Mouse (Mus musculus): ENCODE results near the gene Ephb1. TPM values are rescaled to one million over a fixed set of nuclear protein-coding genes. Genes with fewer than 3 reads are reported as not detected.

The Ephb1 gene
- polyA plus RNA-seq, 1 experiment from 2014 or later: 6.6 TPM

DNA sequence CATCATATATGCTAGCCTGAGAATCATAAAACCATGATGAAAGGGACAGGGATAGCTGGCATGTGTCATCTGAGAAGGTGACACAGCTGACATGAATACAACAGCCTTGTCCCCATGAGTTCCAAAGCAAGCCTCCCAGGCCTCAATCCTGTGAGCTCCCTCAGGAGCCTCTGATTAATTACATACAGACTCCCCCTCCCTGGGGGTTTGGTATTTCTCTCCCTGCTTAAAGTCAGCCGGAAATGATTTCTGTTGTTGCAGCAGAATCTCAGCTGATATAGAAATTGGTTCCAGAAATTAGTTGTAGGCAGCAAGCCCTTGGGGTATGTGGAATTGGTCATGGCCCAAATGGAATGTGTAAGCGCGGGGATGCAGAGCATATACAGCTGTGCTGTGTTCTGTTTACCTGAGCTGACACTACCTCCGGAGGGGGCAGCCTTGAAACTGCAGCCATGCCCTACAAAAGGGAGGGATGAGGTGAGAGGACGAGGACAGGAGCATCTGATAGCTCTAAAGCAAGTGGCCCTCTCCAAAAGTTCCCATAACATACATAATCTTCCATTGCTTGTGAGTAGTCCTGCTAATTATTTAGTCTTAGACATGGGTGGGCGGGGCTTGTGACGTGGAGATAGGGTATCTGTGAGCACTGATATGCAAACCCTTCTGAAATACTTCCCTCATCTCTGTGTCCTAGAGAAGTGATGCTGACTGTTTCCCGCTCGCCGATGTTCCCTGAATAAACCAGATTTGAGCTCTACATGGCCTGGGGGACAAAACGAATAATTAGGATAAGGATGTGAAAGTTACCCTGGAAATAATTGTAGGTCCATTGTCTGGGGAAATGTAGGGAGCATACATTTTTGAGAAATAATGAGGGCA, 477.1 kb downstream of the Ephb1 start:
- no peaks in the 10 kb centered on the region for H3K27me3 ChIP-seq (replicated peaks)
- H3K36me3 ChIP-seq: no peaks in the 10 kb centered on the region
- H3K9me3 ChIP-seq: no peaks in the 10 kb centered on the region
- H3K4me1 ChIP-seq (replicated peaks): no peaks in the 10 kb centered on the region
- no peak overlapping the region for H3K27ac ChIP-seq
- H3K4me3 ChIP-seq (replicated peaks): no peak overlapping the region
- H3K9ac ChIP-seq: no peak overlapping the region
- H3K4me2 ChIP-seq (replicated peaks): no peak overlapping the region
- ATAC-seq: no peak
- 64% methylated on average over 11 of the region's 11 CpGs for WGBS

DNA sequence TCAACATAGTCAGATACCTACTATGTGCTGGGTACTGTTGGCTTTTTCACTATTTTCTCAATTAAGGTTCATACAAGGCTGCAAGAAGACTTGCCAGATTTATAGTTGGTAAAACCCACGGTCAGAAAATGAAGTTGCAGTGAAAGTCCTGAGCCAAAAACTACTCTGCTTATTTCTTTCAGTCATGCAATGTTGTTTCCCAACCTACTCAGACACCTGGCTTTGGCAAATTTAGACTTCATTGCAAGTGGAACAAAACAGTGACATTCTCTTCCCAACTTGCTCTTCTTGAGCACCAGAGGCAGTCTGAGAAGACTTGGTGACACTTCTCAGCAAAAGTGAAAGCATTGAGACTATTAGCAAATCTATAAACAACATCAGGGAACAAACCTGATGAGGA, 479.2 kb downstream of the Ephb1 start:
- no peak overlapping the region for H3K4me2 ChIP-seq (replicated peaks)
- no peaks in the 10 kb centered on the region for H3K27me3 ChIP-seq (replicated peaks)
- no peaks in the 10 kb centered on the region for H3K36me3 ChIP-seq
- no peak overlapping the region for H3K9ac ChIP-seq
- H3K4me1 ChIP-seq (replicated peaks): no peaks in the 10 kb centered on the region
- WGBS: 84% methylated on average over 1 of the region's 1 CpGs
- no peak overlapping the region for H3K27ac ChIP-seq
- H3K4me3 ChIP-seq (replicated peaks): no peak overlapping the region
- no peak for ATAC-seq
- no peaks in the 10 kb centered on the region for H3K9me3 ChIP-seq

Other genes starting within 250 kb of the Ephb1 start
- gene Ky, start 151.1 kb upstream of the Ephb1 start, polyA plus RNA-seq (2015; fragmentation: Nextera tagmentation; extraction: Ambion mirVana): 0.03 and 0.14 TPM in 2 replicates